Mouse (Mus musculus) inflammation-experienced regulatory T-cells (primary cell): ENCODE measurements around the gene Syndig1l. TPM values are rescaled to one million over a fixed set of nuclear protein-coding genes. Genes with fewer than 3 reads are reported as not detected.

ENCODE experiments used
- polyA plus RNA-seq, 2 experiments: library from polyadenylated mRNA; unstranded; fragments of 100-300 nt; shearing (Covaris generic); gene quantifications; one replicate each; pipeline ENCODE4 v1.2.1; 2017

Gene Syndig1l
- polyA plus RNA-seq, result under 1 TPM in 1 of 2 experiments, not detected in 1; 0.81 TPM

GRCm38 (mm10) chr12:84698319-84699081 lies at the start of gene Syndig1l:
Gene Syndig1l (minus strand): TSS chr12:84698831.

GRCm38 (mm10) chr12:84640654-84641053 lies 58.0 kb downstream of the Syndig1l start, which contains the start of gene Vrtn:
Gene Vrtn (plus strand): TSS chr12:84641019.

Other genes starting within 250 kb of the Syndig1l start
- 10 to 100 TPM; 16.4 to 20.2 TPM for gene Aldh6a1, start 247.8 kb downstream of the Syndig1l start, polyA plus RNA-seq
- 10 to 100 TPM; 17.9 to 32.0 TPM for gene Lin52, start 247.4 kb downstream of the Syndig1l start, polyA plus RNA-seq
- under 1 TPM in 1 of 2 experiments, not detected in 1; 0.17 TPM for gene Vsx2, start 129.1 kb downstream of the Syndig1l start, polyA plus RNA-seq
- gene Abcd4, start 81.4 kb downstream of the Syndig1l start, polyA plus RNA-seq, result 10 to 100 TPM; 23.3 to 24.6 TPM
- under 1 TPM; 0.13 to 0.15 TPM for gene Vrtn, start 57.8 kb downstream of the Syndig1l start, polyA plus RNA-seq
- 100 to 1,000 TPM in 1 of 2 experiments, 10 to 100 TPM in 1; 91.1 to 104 TPM for gene Npc2, start 74.3 kb upstream of the Syndig1l start, polyA plus RNA-seq
- gene Isca2, start 74.4 kb upstream of the Syndig1l start, polyA plus RNA-seq, result 100 to 1,000 TPM in 1 of 2 experiments, 10 to 100 TPM in 1; 97.4 to 126 TPM
- gene Ltbp2, start 177.7 kb upstream of the Syndig1l start, polyA plus RNA-seq, result under 1 TPM in 1 of 2 experiments, not detected in 1; 0.20 TPM